Mouse (Mus musculus) ES-E14 (cell line): ENCODE measurements around the gene Doxl2. TPM values are rescaled to one million over a fixed set of nuclear protein-coding genes. Genes with fewer than 3 reads are reported as not detected.
"Not testable (repeated sequence)": the region's sequence is repeated elsewhere in the genome, so short reads cannot be mapped to it uniquely, and the experiment has no call there.

Source experiments
- DNase-seq: peaks from one replicate; pipeline ENCODE4 v3.0.0-alpha.2; 2013; ENCODE audit warnings: low read depth, low spot score
- H3K27ac ChIP-seq: 2 replicates; pipeline ENCODE4 v1.5.1; 2012; ENCODE audit warnings: low read depth, mild to moderate bottlenecking, low read length, moderate library complexity, mixed read lengths; ENCODE audit not compliant: poor library complexity, insufficient read depth, severe bottlenecking
- H3K36me3 ChIP-seq: 2 replicates; pipeline ENCODE4 v1.6.1; 2012; ENCODE audit warnings: mild to moderate bottlenecking, low read length, moderate library complexity, mixed read lengths; ENCODE audit not compliant: control insufficient read depth, poor library complexity, insufficient read depth, severe bottlenecking
- H3K4me1 ChIP-seq, 2 experiments: fragments of 150-350 bp in 1 of 2; sonication (generic) in 1 of 2; 2 replicates each; pipeline ENCODE4 v1.6.1; 2012; ENCODE audit warnings: low read length in 2 of 2, mild to moderate bottlenecking in 1 of 2, mixed read lengths in 1 of 2; ENCODE audit not compliant: control insufficient read depth in 2 of 2, insufficient read depth in 2 of 2, poor library complexity in 1 of 2
- H3K4me3 ChIP-seq, 2 experiments: fragments of 150-350 bp in 1 of 2; sonication (generic) in 1 of 2; 2 replicates each; pipeline ENCODE4 v1.5.1; 2012; ENCODE audit warnings: low read length in 2 of 2, low read depth in 1 of 2, mild to moderate bottlenecking in 1 of 2, mixed read lengths in 1 of 2; ENCODE audit not compliant: insufficient read depth in 1 of 2, poor library complexity in 1 of 2, severe bottlenecking in 1 of 2
- H3K9ac ChIP-seq: 2 replicates; pipeline ENCODE4 v1.6.1; 2012; ENCODE audit warnings: low read depth, mild to moderate bottlenecking, low read length, mixed read lengths; ENCODE audit not compliant: poor library complexity, insufficient read depth, severe bottlenecking
- H3K9me3 ChIP-seq: fragments of 150-350 bp; sonication (generic); 2 replicates; pipeline ENCODE4 v1.6.1; 2012; ENCODE audit warnings: low read depth, mild to moderate bottlenecking, low read length; ENCODE audit not compliant: control insufficient read depth, insufficient read depth
- CHD2 ChIP-seq: IDR thresholded peaks from 2 replicates; pipeline ENCODE4 v1.6.1; 2014; ENCODE audit warnings: mild to moderate bottlenecking, low read depth, low read length, inconsistent platforms
- HCFC1 ChIP-seq: IDR thresholded peaks from 2 replicates; pipeline ENCODE4 v1.6.1; 2012; ENCODE audit warnings: low read length, inconsistent platforms, borderline replicate concordance; ENCODE audit not compliant: insufficient read depth
- MAFK ChIP-seq: IDR thresholded peaks from 2 replicates; pipeline ENCODE4 v1.6.1; 2014; ENCODE audit warnings: mild to moderate bottlenecking, low read depth, low read length, inconsistent platforms; ENCODE audit not compliant: insufficient read depth
- ZC3H11A ChIP-seq: IDR thresholded peaks from 2 replicates; pipeline ENCODE4 v1.6.1; 2012; ENCODE audit warnings: low read depth, mild to moderate bottlenecking, inconsistent platforms, low read length, borderline replicate concordance
- ZNF384 ChIP-seq: IDR thresholded peaks from 2 replicates; pipeline ENCODE4 v1.6.1; 2012; ENCODE audit warnings: low read depth, low read length, inconsistent platforms
- in situ Hi-C, 2 experiments: fragments of 600-800 bp; cut with MboI; formaldehyde crosslinking; loops; one replicate each; pipeline ENCODE4 v1.15.1; 2025; ENCODE audit warnings: low sequenced_read_pairs in 2 of 2, inconsistent platforms in 1 of 2; ENCODE audit not compliant: unreplicated experiment in 2 of 2
- total RNA-seq: library from RNA; depleted of rRNA; stranded (reverse); fragments of 300-350 nt; gene quantifications from 2 replicates; pipeline ENCODE4 v1.2.3, GENCODE M21; 2012

The Doxl2 gene
- total RNA-seq, 1 experiment, result 0.13 TPM

GRCm38 (mm10) chr6:48959151-48959550, 15.6 kb upstream of the Doxl2 start:
- 0 out of 2 replicates have a peak, but pooled peaks have one; percentile 16 for TF ChIP-seq ZC3H11A
- DNase-seq, result peak; percentile 24

GRCm38 (mm10) chr6:48966696-48967095, 8.1 kb upstream of the Doxl2 start:
- H3K36me3 ChIP-seq, H3K9me3 ChIP-seq, in situ Hi-C loops, H3K4me3 ChIP-seq, DNase-seq, H3K4me1 ChIP-seq, H3K9ac ChIP-seq, H3K27ac ChIP-seq: not testable (repeated sequence)

More at GRCm38 (mm10) chr6:48959151-48959550, 15.6 kb upstream of the Doxl2 start:
- H3K27ac ChIP-seq, H3K9me3 ChIP-seq, H3K4me1 ChIP-seq, H3K36me3 ChIP-seq, H3K4me3 ChIP-seq, in situ Hi-C loops, H3K9ac ChIP-seq: not testable (repeated sequence)

GRCm38 (mm10) chr6:48967868-48968267, 6.9 kb upstream of the Doxl2 start:
- no peak for DNase-seq
- TF ChIP-seq ZC3H11A, result no peak
- no peak for TF ChIP-seq MAFK
- no peak for TF ChIP-seq HCFC1
- no peak for TF ChIP-seq CHD2
- TF ChIP-seq ZNF384, result no peak
- Histone ChIP-seq H3K36me3 (no peaks in the 10 kb centered on the region), H3K4me3 (no peak overlapping the region), H3K9me3 (no peaks in the 10 kb centered on the region), H3K27ac (no peak overlapping the region), H3K9ac (no peak overlapping the region), H3K4me1 (no peaks in the 10 kb centered on the region)
- in situ Hi-C loops, result no loop called here

- Histone ChIP-seq H3K4me1 (no peaks in the 10 kb centered on the region), H3K4me3 (no peak overlapping the region), H3K9me3 (no peaks in the 10 kb centered on the region), H3K27ac (no peak overlapping the region), H3K9ac (no peak overlapping the region), H3K36me3 (no peaks in the 10 kb centered on the region)
- TF ChIP-seq HCFC1 (no peak), MAFK (no peak), ZNF384 (no peak), ZC3H11A (no peak), CHD2 (no peak)
- no peak for DNase-seq
- in situ Hi-C loops, result no loop called here
These were observed 4.9 kb downstream of the Doxl2 start for GRCm38 (mm10) chr6:48979616-48980015.

- H3K27ac ChIP-seq, result no peak overlapping the region
- no peak for DNase-seq
- no peak overlapping the region for H3K9ac ChIP-seq
- H3K4me3 ChIP-seq, result no peak overlapping the region
- in situ Hi-C loops, result no loop called here
- no peaks in the 10 kb centered on the region for H3K36me3 ChIP-seq
- H3K9me3 ChIP-seq, result no peaks in the 10 kb centered on the region
- TF ChIP-seq MAFK, result no peak
- TF ChIP-seq ZC3H11A, result no peak
- TF ChIP-seq HCFC1, result no peak
- no peak for TF ChIP-seq CHD2
- TF ChIP-seq ZNF384, result no peak
- H3K4me1 ChIP-seq, result no peaks in the 10 kb centered on the region
These were observed 7.5 kb downstream of the Doxl2 start for GRCm38 (mm10) chr6:48982305-48982704.
